Mouse (Mus musculus) bone marrow, adult 2 months (tissue): ENCODE results near the gene Lrrc8b.

Experiments used
- CTCF ChIP-seq: fragments of 200-500 bp; IDR thresholded peaks from 2 replicates; pipeline ENCODE4 v1.5.1; 2011; ENCODE audit warnings: low read length, control low read depth; ENCODE audit not compliant: control insufficient read depth, insufficient read depth
- POLR2A ChIP-seq: fragments of 200-500 bp; IDR thresholded peaks from 2 replicates; pipeline ENCODE4 v1.6.1; 2011; ENCODE audit warnings: low read depth, mild to moderate bottlenecking, control low read depth, low read length, borderline replicate concordance; ENCODE audit not compliant: control insufficient read depth

DNA sequence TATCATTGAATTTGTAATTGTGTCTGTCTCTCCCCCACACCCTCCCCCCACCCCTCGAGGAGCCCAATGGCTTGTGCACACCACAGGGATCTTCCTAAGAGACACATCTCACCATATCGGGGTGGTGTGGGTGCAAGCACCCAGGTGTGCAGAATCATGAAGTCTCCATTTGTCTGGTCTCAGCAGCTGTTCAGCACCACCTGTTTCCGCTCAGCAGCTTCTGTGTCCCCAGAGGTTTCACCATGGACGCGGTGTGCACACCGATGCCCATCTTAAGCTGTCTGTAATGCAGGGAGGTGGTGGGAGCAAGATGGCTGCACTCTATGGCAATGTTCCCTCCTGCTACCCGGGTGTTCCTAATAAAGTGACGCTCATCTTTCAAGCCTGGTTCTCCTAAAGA is 14.6 kb downstream of the Lrrc8b start:
- TF ChIP-seq POLR2A (no peak), CTCF (no peak)
